Mouse (Mus musculus) heart, postnatal 10 days (tissue): ENCODE measurements around the gene Zc3h10. TPM values are rescaled to one million over a fixed set of nuclear protein-coding genes. Genes with fewer than 3 reads are reported as not detected.
A peak's percentile ranks its signal among the peaks of the same experiment; 100 is the strongest.
"Not testable (repeated sequence)": the region's sequence is repeated elsewhere in the genome, so short reads cannot be mapped to it uniquely, and the experiment has no call there.

Experiments
- DNase-seq, 2 experiments: peaks; one replicate each; pipeline ENCODE4 v3.0.0; 2021
- intact Hi-C: fragments of 180-260 bp; cut with DNase I; formaldehyde crosslinking; loops from one replicate; pipeline ENCODE4 v1.15.1; 2025
- total RNA-seq, 2 experiments: library from RNA; stranded (reverse); gene quantifications; 2 replicates each; pipeline ENCODE4 v1.2.3; 2021

Gene Zc3h10
- total RNA-seq, 2 experiments from 2014 or later = 9.8 to 10.1 TPM

DNA sequence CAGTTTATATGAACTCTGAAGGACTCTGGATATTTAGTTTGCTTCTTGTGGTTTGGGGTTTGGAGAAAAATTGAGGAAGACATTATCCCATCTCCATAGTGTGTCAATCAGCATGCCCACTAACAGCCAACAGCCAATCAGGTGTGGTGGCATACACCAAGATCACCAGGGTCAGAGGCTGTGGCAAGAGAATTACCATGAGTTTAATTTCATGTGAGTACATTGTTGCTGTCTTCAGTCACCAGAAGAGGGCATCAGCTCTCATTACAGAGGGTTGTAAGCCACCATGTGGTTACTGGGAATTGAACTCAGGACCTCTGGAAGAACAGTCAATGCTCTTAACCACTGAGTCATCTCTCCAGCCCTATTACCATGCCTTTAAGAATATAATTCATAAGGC is 8.7 kb upstream of the Zc3h10 start:
- DNase-seq = no peak
- intact Hi-C loops = loop anchor here (5.0 kb wide), 1 partner anchor 36 kb away; no protein-coding TSS in a partner anchor

DNA sequence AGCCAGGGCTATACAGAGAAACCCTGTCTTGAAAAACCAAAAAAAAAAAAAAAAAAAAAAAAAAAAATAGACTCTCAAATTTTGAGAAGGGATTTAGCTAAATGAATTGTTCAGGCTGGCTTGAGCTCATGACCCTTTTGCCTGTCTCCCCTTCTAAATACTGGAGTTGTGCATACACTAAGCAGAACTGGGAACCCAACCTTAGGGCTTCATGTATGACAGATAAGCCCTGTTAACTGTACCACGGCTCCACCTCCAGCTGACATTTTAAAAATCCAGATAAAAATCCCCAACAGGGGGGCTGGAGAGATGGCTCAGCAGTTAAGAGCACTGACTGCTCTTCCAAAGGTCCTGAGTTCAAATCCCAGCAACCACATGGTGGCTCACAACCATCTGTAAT is 8.0 kb upstream of the Zc3h10 start:
- DNase-seq = not testable (repeated sequence)
- intact Hi-C loops = loop anchor here (5.0 kb wide), 1 partner anchor 37 kb away; no protein-coding TSS in a partner anchor

DNA sequence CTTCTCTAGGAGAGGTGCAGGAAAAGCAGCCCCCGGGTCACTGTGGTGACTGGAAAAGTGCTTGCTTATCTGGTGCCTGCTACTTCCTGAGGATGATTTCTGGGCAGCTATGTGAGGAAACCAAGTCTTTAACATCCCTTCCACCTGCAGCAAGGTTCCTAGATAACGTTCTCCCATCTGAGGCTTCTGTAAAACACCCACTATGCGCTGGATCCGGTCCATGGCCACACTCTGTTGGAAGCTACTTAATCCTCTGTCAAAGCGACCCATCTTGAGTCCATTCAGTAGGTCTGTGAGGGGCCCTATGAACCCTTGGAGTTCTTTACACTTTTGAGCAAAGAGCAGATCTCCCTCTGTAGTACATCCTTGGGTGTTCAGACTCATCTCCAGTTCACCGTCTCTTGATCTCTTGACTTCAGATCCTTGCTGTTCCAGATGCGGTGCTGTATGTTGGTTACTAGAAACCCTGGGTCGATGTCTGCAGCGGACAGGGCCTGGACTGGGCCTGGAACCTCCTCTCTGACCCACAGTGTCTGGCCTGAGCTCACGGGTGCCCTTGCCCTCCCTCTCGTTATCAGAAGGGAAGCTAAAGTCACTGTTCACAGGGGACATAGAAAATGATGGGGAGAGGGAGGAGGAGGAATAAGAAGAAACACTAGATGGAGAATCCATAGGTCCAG is 2.7 kb upstream of the Zc3h10 start:
- DNase-seq = not testable (repeated sequence)

DNA sequence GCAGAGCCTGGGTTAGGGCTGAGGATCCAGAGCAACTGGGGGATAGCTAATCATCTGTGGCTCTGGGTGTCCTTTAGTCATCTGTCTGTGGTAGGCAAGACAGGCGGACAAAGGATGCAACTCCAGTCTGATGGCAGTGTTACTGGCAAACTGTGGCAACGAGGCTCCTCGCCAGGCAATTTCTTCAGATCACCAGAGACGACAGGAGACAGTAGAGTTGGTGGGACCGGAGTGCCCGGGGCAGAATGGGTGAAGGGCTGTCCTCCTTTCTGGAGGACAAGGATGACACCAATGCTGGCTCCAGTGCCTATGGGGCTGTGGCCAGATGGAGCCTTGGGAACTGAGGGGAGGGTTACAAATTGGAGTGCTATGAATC is 2.1 kb upstream of the Zc3h10 start:
- intact Hi-C loops = not testable (repeated sequence)
- DNase-seq = peak in 1 of 2 experiments; percentile 29

More for the DNA sequence above, 2.7 kb upstream of the Zc3h10 start:
- intact Hi-C loops = not testable (repeated sequence)

DNA sequence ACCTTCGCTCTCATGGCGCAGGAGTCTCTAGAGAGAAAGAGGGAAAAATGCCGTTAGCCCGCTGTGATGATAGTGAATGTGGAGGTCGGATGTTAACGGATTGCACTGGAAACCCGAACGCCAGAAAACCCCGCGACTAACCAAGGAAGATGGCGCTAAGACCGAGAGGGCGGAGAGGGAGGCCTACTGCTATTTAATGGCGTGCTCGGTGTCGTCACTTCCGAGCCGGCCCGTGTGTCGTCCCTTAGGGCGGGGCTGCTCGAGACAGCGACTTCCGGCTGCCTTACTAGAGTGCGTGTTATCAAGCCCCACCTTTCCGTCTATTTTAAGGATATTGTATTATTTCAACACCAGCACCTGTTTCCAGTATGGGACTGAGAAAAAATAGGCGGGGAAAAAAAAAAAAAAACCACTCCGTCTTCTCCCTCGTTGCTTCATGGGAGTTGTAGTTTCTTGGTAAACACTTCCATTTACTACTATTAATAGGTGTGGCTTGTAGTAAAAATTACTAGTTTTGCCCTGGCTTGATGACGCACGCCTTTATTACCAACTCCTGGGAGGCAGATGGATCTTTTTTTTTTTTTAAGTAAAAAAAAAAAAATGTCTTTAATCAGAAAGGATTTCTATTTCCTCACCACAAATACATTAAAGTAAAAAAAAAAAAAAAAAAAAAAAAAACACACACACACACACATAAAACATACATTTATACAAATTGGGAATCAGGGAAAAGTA is 1.5 kb upstream of the Zc3h10 start, which contains the start of gene Rpl41:
Rpl41 (minus strand) TSS at position 359 of the 735 bp plus-strand sequence.
- peak; percentile 95 to 96 for DNase-seq
- intact Hi-C loops = no loop called here

DNA sequence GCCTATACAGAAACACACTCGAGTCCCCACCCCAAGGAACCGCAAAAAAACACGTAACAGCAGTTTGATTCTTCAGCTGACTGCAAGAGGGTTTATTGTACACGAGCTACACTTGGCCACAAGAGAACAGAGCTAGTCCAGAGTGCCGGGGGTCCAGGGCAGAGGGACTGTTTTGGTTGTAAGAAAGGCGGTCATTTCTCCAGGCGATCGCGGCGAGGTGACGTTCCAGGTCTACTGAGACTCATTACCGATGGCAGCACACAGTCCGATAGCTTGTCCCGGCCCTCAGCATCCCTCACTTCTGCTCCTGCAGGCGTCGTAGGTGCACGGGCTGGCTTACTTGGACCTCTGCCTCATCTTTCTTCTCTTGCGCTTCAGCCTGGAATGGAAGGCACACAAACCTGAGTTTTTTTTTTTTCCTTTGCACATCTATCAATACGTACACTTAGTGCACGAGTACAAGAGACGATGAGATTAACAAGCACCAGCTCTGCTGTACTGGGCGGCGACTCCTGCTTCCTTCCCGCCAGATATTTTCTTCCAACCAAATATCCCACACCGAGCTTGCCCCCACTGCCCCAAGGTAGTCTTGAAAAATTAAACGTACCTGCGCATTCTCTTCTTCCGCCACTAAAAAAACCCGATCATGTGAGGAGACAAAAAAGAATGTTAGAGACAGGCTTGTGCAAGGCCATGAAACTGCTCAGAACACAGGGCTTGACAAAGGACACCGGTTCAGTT is 647 bp upstream of the Zc3h10 start:
- DNase-seq, intact Hi-C loops: not testable (repeated sequence)

DNA sequence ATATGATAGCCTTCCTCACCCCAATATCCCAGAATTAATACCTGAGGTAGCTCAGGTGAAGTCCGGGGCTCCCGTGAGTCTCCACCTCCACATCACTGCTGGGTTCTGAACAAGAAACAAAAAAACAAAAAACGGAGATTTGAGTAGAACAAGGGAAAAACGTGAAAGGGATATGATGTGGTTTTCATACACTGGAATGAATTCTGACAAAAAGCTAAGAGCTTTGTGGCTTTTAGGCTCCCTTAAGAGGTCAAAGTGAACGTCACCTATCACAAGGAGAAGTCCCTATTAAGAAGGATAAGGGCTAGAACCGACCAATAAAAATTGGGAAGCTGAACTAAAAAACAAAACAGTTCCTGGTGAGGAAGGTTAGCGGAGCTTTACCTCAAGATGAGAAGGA is 787 bp downstream of the Zc3h10 start:
- intact Hi-C loops = loop anchor here (1.0 kb wide), 1 partner anchor 87 kb away; the partner anchor contains the start of gene Smarcc2
- no peak for DNase-seq

DNA sequence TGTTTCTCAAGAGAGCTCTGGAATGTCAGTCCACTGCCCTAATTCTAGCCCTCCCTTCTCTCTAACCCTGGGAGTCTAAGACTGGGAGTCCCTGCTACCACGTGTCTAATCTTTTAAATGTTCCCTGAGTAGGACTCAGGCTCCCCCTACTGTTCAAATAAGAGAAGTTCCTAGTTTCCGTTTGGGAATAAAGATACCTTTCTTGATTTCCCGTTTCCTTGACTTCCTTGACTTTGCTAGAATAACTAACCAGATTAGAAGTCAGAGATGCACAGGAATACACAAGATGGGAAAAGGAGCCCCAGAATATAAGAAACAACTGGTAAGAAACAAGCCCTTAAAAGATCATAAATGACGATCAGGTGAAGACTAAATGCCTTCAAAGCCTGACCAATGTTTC is 1.2 kb downstream of the Zc3h10 start:
- intact Hi-C loops = loop anchor here (1.0 kb wide), 1 partner anchor 87 kb away; the partner anchor contains the start of gene Smarcc2
- peak; percentile 48 to 50 for DNase-seq

DNA sequence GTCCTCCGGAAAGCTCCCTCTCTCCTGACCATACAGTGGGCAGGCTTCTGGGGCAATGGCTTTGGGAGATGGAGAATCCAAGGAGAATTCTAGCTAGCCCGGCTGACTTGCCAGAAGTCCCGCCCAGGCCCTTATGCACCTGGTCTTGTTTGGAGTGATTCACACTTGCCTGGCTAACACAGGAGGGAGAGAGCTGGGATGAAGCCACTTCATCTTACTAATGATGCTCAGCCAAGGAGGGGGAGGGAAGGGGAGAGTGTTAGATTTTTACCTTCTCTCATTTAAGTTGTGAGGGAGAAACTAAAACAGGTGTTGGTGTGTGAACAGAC is 2.0 kb downstream of the Zc3h10 start:
- intact Hi-C loops = no loop called here
- DNase-seq = no peak

DNA sequence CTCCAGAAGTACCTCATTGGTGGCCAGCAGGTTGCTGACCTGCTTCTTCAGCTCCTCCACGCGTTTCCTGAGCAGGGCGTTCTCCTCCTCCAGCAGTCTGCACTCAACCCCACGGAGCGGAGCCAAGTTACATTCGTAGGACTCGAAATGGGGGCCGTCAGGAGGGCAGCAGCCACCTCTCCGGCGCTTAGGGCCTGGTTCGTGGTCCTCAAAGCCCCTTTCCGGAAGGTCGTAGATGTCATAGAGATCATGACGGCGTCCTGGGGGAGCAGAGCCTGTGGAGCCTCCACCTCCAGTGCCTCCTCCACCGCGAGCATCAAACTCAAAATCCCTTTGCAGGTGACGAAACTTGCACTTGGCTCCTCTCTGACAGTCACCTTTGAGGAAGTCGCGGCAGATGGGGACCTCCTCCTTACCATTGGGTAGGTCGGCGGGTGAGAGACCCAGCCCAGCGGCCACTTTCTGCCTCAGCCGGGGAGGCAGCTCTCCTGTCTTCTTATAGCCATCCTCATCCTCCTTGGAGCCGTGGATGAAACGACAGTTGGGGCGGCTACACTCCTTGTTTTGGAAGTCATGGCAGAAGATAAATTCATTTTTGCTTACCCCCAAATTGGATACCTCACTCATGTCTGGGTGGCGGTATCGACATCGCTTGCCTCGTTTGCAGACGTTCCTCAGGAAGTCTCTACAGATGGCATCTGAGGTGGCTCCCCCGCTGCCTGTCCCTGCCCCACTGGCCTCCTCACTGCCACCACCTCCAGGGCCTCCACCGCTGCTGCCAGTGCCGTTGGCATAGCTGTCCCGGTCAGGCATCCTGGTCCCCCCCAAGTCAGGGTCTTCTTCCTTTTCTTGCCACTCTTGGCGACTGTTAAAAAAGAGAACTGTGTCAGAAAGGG is 2.7 kb downstream of the Zc3h10 start:
- no peak for DNase-seq
- intact Hi-C loops = loop anchor here (5.0 kb wide), 1 partner anchor 178 kb away; the partner anchor contains the start of gene Coq10a

DNA sequence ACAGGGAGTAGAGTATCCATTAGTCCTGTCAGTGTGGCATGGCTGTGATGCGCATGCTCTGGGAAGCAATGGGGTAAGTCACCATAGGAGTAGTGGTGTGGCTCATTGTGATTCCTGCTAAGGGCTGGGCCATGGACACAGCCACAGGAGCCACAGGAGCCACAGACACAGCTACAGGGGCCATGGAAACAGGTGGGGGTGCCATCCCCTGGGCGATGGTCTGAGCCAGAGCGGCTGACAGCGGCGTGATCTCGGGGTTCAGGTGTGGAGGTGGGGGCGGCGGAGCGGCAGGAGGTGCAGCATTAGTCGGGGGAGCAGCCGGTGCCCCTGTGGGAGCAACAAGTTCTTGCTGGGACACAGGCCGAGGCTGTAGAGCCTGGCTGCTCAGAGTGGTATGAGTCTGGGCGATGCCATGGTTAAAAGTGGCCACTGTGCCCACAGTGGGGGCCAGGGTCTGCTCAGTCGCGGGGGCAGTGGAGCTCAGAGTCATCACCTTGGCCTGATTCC is 3.4 kb downstream of the Zc3h10 start:
- intact Hi-C loops = loop anchor here (5.0 kb wide), 1 partner anchor 177 kb away; the partner anchor contains the start of gene Coq10a

DNA sequence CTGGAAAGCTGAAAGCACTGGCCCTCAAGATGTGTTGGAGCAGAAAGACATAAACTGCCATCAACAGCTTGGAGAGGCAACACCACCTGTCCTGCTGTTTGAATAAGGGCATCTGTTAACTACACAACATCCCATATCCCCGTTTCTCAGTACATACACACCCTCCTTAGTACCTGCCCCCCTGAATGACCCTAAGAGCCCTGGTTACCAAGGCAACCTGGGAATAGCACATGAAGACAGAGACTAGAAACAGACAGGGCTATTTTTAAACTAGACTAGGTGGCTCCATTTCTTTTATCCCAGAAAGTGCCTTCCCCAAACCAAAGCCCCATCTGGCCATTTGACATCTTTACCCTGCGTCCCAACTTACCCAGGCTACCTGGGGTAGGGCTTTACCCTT is 4.5 kb downstream of the Zc3h10 start:
- DNase-seq = no peak
- intact Hi-C loops = loop anchor here (5.0 kb wide), 1 partner anchor 176 kb away; the partner anchor contains the start of gene Coq10a

More for the DNA sequence above, 3.4 kb downstream of the Zc3h10 start:
- no peak for DNase-seq

DNA sequence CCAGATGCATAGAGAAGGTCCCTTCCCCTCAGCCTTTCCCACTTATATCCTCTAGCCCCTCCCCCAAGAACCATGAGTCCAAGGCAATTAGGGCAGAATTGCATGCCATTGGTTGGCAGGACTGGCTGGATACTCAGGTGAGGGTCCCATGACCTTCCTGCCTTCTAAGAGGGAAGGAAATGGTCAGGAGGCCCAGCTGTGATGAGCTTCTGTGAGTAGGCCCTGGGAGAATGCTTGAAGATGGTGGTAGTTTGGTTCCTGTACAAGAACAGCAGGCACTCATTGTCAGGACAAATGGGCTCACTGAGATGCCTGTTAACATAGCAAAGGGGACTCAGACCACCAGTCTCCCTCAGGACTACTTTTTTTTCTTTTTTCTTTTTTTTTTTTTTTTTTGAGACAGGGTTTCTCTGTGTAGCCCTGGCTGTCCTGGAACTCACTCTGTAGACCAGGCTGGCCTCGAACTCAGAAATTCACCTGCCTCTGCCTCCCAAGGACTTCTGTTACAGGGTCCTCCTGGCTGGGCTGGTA is 9.2 kb downstream of the Zc3h10 start:
- DNase-seq = no peak
- intact Hi-C loops = no loop called here

DNA sequence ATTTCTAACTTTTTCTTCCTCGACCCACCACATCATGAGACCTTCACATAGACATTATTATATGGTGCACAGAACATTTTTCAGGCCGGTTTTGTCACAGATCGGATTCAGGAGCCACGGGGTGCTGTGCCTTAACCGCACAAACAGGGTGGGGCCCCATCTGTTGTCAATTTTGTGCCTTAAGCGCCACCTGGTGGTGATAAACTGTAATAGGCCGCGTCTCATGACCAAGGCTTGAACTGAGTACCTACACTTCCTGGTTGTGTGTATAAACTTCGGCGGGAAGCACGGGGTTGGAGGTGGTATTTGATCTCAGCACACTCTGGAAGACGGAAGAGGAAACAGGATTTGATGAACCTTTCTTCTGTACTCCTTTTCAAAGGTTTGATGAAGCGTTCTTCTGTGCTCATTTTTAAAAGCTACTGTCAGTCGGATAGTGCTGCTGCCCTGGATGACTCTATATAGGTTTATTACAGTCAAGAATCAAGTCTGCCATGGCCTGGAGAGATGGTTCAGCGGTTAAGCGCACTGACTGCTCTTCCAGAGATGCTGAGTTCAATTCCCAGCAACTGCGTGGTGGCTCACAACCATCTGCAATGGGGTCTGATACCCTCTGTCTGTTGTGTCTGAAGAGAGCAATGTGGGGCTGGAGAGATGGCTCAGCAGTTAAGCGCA is 11.2 kb downstream of the Zc3h10 start:
- peak; percentile 93 to 95 for DNase-seq
- intact Hi-C loops = loop anchor here (2.0 kb wide), 2 partner anchors 18 to 126 kb away; partner anchors contain the start of genes Nabp2 and Rnf41

DNA sequence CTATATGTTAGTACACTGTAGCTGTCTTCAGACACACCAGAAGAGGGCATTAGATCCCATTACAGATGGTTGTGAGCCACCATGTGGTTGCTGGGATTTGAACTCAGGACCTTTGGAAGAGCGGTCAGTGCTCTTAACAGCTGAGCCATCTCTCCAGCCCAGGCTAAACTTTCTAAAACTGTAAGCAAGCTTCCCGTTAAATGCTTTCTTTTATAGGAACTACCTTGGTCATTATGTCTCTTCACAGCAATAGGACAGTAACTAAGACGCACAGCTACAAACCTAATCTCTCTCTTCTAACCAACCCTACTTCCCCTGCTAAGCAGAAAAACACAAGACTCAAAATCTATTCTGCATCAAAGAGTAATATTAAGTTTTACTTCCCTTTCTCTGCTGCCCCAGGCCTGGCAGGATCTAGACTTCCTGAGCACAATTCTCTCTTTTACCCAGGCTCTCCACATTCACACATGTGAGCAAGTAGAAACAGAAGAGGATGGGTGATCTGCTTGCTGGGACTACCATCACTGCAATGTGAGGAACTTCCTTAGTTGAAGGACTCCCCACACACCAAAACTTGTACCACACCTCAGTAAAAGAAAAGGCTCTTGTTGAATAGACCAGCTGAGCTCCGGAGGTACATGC is 11.8 kb downstream of the Zc3h10 start:
- intact Hi-C loops = loop anchor here (2.0 kb wide), 3 partner anchors 17 to 125 kb away; partner anchors contain the start of genes Nabp2, Rnf41 and Smarcc2
- DNase-seq = no peak

DNA sequence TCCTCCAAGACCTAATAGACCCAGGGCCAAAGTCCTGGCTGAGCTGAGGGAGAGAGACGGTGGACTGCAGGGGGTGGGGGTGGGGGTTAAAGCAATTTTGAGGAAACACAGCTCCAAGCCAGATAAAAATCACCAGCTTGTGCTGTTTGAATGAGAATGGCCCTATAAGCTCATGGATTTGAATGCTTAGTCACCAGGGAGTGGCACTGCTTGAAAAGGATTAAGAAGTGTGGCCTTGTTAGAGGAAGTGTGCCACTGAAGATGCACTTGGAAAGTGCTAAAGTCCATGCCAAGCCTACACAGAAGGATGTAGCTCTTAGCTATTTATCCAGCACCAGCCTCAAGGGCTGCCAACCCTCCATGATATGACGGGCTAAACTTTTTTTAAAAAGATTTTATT is 12.4 kb downstream of the Zc3h10 start:
- intact Hi-C loops = loop anchor here (2.0 kb wide), 1 partner anchor 76 kb away; the partner anchor contains the start of gene Smarcc2
- no peak for DNase-seq

DNA sequence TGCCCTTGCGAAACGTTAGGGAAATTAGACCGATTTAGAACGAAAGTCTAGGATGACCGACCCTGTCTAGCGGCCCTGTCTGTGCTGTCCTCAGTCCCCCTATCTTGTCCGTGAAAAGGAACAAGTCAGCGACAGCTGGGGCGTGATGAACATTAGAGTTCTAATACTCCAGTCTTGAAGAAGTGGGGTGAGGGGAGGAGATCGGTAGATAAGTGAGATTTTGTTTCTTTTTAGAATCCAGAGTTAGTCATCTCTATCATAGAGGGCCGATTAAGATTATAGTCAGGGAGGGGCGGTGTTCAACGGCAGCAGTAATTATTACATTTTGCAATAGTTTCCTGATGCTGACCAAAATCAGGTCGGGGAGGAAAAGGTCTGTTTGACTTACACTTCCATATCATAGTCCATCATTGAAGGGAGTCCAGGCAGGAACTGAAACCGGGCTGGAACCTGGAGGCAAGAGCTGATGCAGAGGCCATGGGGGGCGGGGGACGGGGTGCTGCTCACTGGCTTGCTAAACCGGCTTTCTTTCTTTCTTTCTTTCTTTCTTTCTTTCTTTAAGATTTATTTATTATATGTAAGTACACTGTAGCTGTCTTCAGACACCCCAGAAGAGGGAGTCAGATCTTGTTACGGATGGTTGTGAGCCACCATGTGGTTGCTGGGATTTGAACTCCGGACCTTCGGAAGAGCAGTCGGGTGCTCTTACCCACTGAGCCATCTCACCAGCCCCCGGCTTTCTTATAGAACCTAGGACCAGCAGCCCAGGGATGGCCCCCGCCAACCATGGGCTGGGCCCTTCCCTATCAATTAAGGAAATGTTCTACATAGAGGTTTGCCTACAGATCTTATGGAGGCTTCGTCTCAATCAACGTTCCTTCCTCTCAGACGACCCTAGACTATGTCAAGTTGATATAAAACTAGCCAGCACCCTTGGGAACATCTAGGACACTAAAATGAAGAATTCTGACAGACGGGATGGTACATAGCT is 20.9 kb downstream of the Zc3h10 start:
- DNase-seq = no peak
- intact Hi-C loops = loop anchor here (2.0 kb wide), 1 partner anchor 66 kb away; no protein-coding TSS in a partner anchor
